Mouse (Mus musculus): ENCODE results near the gene Msrb2.

Msrb2 gene

GRCm38 (mm10) chr2:19390411-19391143, 19.3 kb downstream of the Msrb2 start:
- no peak for DNase-seq

GRCm38 (mm10) chr2:19391649-19392048, 20.4 kb downstream of the Msrb2 start:
- DNase-seq: no peak

GRCm38 (mm10) chr2:19392793-19393192, 21.6 kb downstream of the Msrb2 start:
- no peak for DNase-seq

GRCm38 (mm10) chr2:19405409-19405808, 34.2 kb downstream of the Msrb2 start:
- DNase-seq: no peak

GRCm38 (mm10) chr2:19406531-19406930, 35.3 kb downstream of the Msrb2 start:
- no peak for DNase-seq

- peak; percentile 21 to 47 for DNase-seq
Measured at GRCm38 (mm10) chr2:19414222-19414965, 43.2 kb downstream of the Msrb2 start.

- DNase-seq: peak in 1 of 2 experiments; percentile 42
Measured at GRCm38 (mm10) chr2:19415063-19415521, 43.9 kb downstream of the Msrb2 start.

GRCm38 (mm10) chr2:19416066-19416465, 44.8 kb downstream of the Msrb2 start:
- DNase-seq: no peak

- no peak for DNase-seq
Measured at GRCm38 (mm10) chr2:19419686-19420345, 48.6 kb downstream of the Msrb2 start.

GRCm38 (mm10) chr2:19422226-19422625, 51.0 kb downstream of the Msrb2 start:
- DNase-seq: no peak

- no peak for DNase-seq
Measured at GRCm38 (mm10) chr2:19423086-19423485, 51.8 kb downstream of the Msrb2 start.

- DNase-seq: peak in 1 of 2 experiments; percentile 13
Measured at GRCm38 (mm10) chr2:19429031-19429430, 57.8 kb downstream of the Msrb2 start.

GRCm38 (mm10) chr2:19429691-19430690, 58.8 kb downstream of the Msrb2 start:
- no peak for DNase-seq

- no peak for DNase-seq
Measured at GRCm38 (mm10) chr2:19430746-19431145, 59.5 kb downstream of the Msrb2 start.

- DNase-seq: no peak
Measured at GRCm38 (mm10) chr2:19431186-19431585, 59.9 kb downstream of the Msrb2 start.

GRCm38 (mm10) chr2:19431614-19432323, 60.5 kb downstream of the Msrb2 start:
- DNase-seq: no peak

GRCm38 (mm10) chr2:19444346-19444745, 73.1 kb downstream of the Msrb2 start:
- DNase-seq: no peak
